Mouse (Mus musculus): ENCODE measurements around the gene Ubn2. TPM values are rescaled to one million over a fixed set of nuclear protein-coding genes. Genes with fewer than 3 reads are reported as not detected.
"Not testable (repeated sequence)": the region's sequence is repeated elsewhere in the genome, so short reads cannot be mapped to it uniquely, and the experiment has no call there.

Gene Ubn2
- total RNA-seq (2021): 10 to 100 TPM; 25.5 to 26.8 TPM
- long read RNA-seq, experiment 1, partial matches to known transcripts: 1 of 4 reads
- long read RNA-seq, experiment 1, other reads (novel, unspliced or antisense): 3 of 4 reads
- long read RNA-seq, experiment 2, partial matches to known transcripts: 6 of 14 reads
- long read RNA-seq, experiment 2, other reads (novel, unspliced or antisense): 7 of 14 reads

GRCm38 (mm10) chr6:38433261-38434033, at the start of gene Ubn2:
Ubn2 (plus strand) TSS chr6:38433950.
- DNase-seq (ENCODE audit: low spot score in 2 of 2): peak; percentile 96

GRCm38 (mm10) chr6:38389671-38390070, 44.1 kb upstream of the Ubn2 start:
- DNase-seq (ENCODE audit: low spot score in 2 of 2): no peak

- peak in 1 of 2 experiments; percentile 20 for DNase-seq (ENCODE audit: low spot score in 2 of 2)
These were observed 1.3 kb upstream of the Ubn2 start for GRCm38 (mm10) chr6:38432457-38432856.

- peak; percentile 65 to 66 for DNase-seq (ENCODE audit: low spot score in 2 of 2)
These were observed 589 bp downstream of the Ubn2 start for GRCm38 (mm10) chr6:38434055-38435023.

GRCm38 (mm10) chr6:38443842-38444241, 10.1 kb downstream of the Ubn2 start:
- DNase-seq (ENCODE audit: low spot score in 2 of 2): no peak

GRCm38 (mm10) chr6:38448295-38448694, 14.5 kb downstream of the Ubn2 start:
- no peak for DNase-seq (ENCODE audit: low spot score in 2 of 2)

GRCm38 (mm10) chr6:38453049-38453448, 19.3 kb downstream of the Ubn2 start:
- no peak for DNase-seq (ENCODE audit: low spot score in 2 of 2)

GRCm38 (mm10) chr6:38456425-38456824, 22.7 kb downstream of the Ubn2 start:
- not testable (repeated sequence) for DNase-seq (ENCODE audit: low spot score in 2 of 2)

- no peak for DNase-seq (ENCODE audit: low spot score in 2 of 2)
These were observed 24.3 kb downstream of the Ubn2 start for GRCm38 (mm10) chr6:38458075-38458474.

- no peak for DNase-seq (ENCODE audit: low spot score in 2 of 2)
These were observed 35.8 kb downstream of the Ubn2 start for GRCm38 (mm10) chr6:38469591-38469990.

GRCm38 (mm10) chr6:38481694-38482371, 48.1 kb downstream of the Ubn2 start:
- DNase-seq (ENCODE audit: low spot score in 2 of 2): no peak

GRCm38 (mm10) chr6:38492550-38492949, 58.8 kb downstream of the Ubn2 start:
- DNase-seq (ENCODE audit: low spot score in 2 of 2): peak; percentile 36 to 37

- no peak for DNase-seq (ENCODE audit: low spot score in 2 of 2)
These were observed 61.9 kb downstream of the Ubn2 start for GRCm38 (mm10) chr6:38495641-38496040.

- DNase-seq (ENCODE audit: low spot score in 2 of 2): no peak
These were observed 78.3 kb downstream of the Ubn2 start for GRCm38 (mm10) chr6:38512096-38512495.

- DNase-seq (ENCODE audit: low spot score in 2 of 2): no peak
These were observed 79.1 kb downstream of the Ubn2 start for GRCm38 (mm10) chr6:38512830-38513229.

GRCm38 (mm10) chr6:38515201-38515600, 81.5 kb downstream of the Ubn2 start:
- no peak for DNase-seq (ENCODE audit: low spot score in 2 of 2)

- no peak for DNase-seq (ENCODE audit: low spot score in 2 of 2)
These were observed 90.1 kb downstream of the Ubn2 start for GRCm38 (mm10) chr6:38523851-38524250.

- DNase-seq (ENCODE audit: low spot score in 2 of 2): peak in 1 of 2 experiments; percentile 19
These were observed 97.6 kb downstream of the Ubn2 start for GRCm38 (mm10) chr6:38531211-38531820.

- peak; percentile 35 to 47 for DNase-seq (ENCODE audit: low spot score in 2 of 2)
These were observed 99.0 kb downstream of the Ubn2 start for GRCm38 (mm10) chr6:38532500-38533420.
